ENCODE assay signal across 14 mouse cellular contexts in genomic region chr14:103162923-103163322, GRCm38 (mm10).
DNase-seq lines count a peak whose midpoint lies in the region; ATAC-seq and TF ChIP-seq lines count a peak whose summit lies in the region.
"Had no signal": no experiment of that assay in that cellular context is flagged by ENCODE, and none has a peak within 500 bp of the region (broad histone marks: within the 10 kb centered on the region; RNA-seq: fewer than 3 reads in every experiment).

No protein-coding gene starts in this region.

- no peak overlapping the region for H3K4me2 ChIP-seq in forebrain, postnatal 0 days (ENCODE audit: low read depth)
- H3K4me2 ChIP-seq in forebrain, embryonic 13.5 days: no peak overlapping the region
- H3K4me2 ChIP-seq: embryonic facial prominence, embryonic 13.5 days; heart, embryonic 12.5 days; kidney, embryonic 15.5 days; midbrain, embryonic 13.5 days had no signal

- no peak overlapping the region for H3K4me3 ChIP-seq in forebrain, postnatal 0 days (ENCODE audit: low read depth, low read length)
- H3K4me3 ChIP-seq in forebrain, embryonic 13.5 days: no peak overlapping the region
- no peak overlapping the region for H3K4me3 ChIP-seq in limb, embryonic 10.5 days
- H3K4me3 ChIP-seq: embryonic facial prominence, embryonic 13.5 days; heart, embryonic 12.5 days; kidney, embryonic 15.5 days; midbrain, embryonic 13.5 days had no signal

- DNase-seq in forebrain, postnatal 0 days: peak; percentile 17
- peak; percentile 71 for DNase-seq in right cerebral cortex, adult 18-20 months
- no peak for DNase-seq in right cerebral cortex, postnatal 14 days
- no peak for DNase-seq in yolk sac, embryonic 10.5 days (ENCODE audit: low spot score)
- no peak for DNase-seq in limb, embryonic 10.5 days (ENCODE audit: low spot score)
- DNase-seq: B cell, adult 2 months; liver, postnatal 0 days; thymus, postnatal 25 days had no signal

- H3K27me3 ChIP-seq in forebrain, postnatal 0 days (ENCODE audit: insufficient read depth, low read length): no peaks in the 10 kb centered on the region
- no peaks in the 10 kb centered on the region for H3K27me3 ChIP-seq in forebrain, embryonic 13.5 days
- no peaks in the 10 kb centered on the region for H3K27me3 ChIP-seq in limb, embryonic 10.5 days (ENCODE audit: low read depth, poor library complexity, severe bottlenecking)
- H3K27me3 ChIP-seq: embryonic facial prominence, embryonic 13.5 days; heart, embryonic 12.5 days; kidney, embryonic 15.5 days; midbrain, embryonic 13.5 days had no signal

- TF ChIP-seq CTCF in forebrain, postnatal 0 days (IDR thresholded peaks at IDR 0.05; ENCODE audit: low read depth): no peak

- H3K9me3 ChIP-seq in forebrain, postnatal 0 days (ENCODE audit: low read length): no peaks in the 10 kb centered on the region
- no peaks in the 10 kb centered on the region for H3K9me3 ChIP-seq in forebrain, embryonic 13.5 days (replicated peaks)
- H3K9me3 ChIP-seq in limb, embryonic 10.5 days (replicated peaks): no peaks in the 10 kb centered on the region
- H3K9me3 ChIP-seq: embryonic facial prominence, embryonic 13.5 days; heart, embryonic 12.5 days; kidney, embryonic 15.5 days; midbrain, embryonic 13.5 days had no signal

- ATAC-seq in forebrain, postnatal 0 days: peak; percentile 82
- ATAC-seq in forebrain, embryonic 13.5 days: no peak
- ATAC-seq in megakaryocyte progenitor cell, adult 5-6 weeks (replicated peaks; ENCODE audit: poor library complexity): 0 out of 2 replicates have a peak, but pooled peaks have one; percentile 34
- ATAC-seq: liver, postnatal 0 days; midbrain, embryonic 13.5 days had no signal

- no peaks in the 10 kb centered on the region for H3K4me1 ChIP-seq in forebrain, postnatal 0 days (ENCODE audit: insufficient read depth)
- no peaks in the 10 kb centered on the region for H3K4me1 ChIP-seq in forebrain, embryonic 13.5 days
- H3K4me1 ChIP-seq in limb, embryonic 10.5 days: no peaks in the 10 kb centered on the region
- H3K4me1 ChIP-seq: embryonic facial prominence, embryonic 13.5 days; kidney, embryonic 15.5 days; midbrain, embryonic 13.5 days had no signal

- no peak overlapping the region for H3K9ac ChIP-seq in forebrain, postnatal 0 days
- no peak overlapping the region for H3K9ac ChIP-seq in forebrain, embryonic 13.5 days
- H3K9ac ChIP-seq: embryonic facial prominence, embryonic 13.5 days; heart, embryonic 12.5 days; kidney, embryonic 15.5 days; liver, postnatal 0 days; midbrain, embryonic 13.5 days had no signal

- H3K27ac ChIP-seq in forebrain, postnatal 0 days (ENCODE audit: low read depth, low read length): no peak overlapping the region
- H3K27ac ChIP-seq in forebrain, embryonic 13.5 days: no peak overlapping the region
- H3K27ac ChIP-seq in limb, embryonic 10.5 days: no peak overlapping the region
- H3K27ac ChIP-seq: embryonic facial prominence, embryonic 13.5 days; kidney, embryonic 15.5 days; midbrain, embryonic 13.5 days had no signal

- peaks cover 22% of the 10 kb centered on the region for H3K36me3 ChIP-seq in forebrain, postnatal 0 days (ENCODE audit: insufficient read depth)
- peaks cover 27% of the 10 kb centered on the region for H3K36me3 ChIP-seq in forebrain, embryonic 13.5 days (ENCODE audit: poor library complexity, severe bottlenecking)
- H3K36me3 ChIP-seq in limb, embryonic 10.5 days: peaks cover 16% of the 10 kb centered on the region; the same call in 1 of the 2 replicates

- 60% methylated on average over 5 of the region's 5 CpGs for WGBS in forebrain, postnatal 0 days
- WGBS in forebrain, embryonic 13.5 days: 69% methylated on average over 5 of the region's 5 CpGs
- WGBS in limb, embryonic 10.5 days: 72% methylated on average over 5 of the region's 5 CpGs

Comparison
In these comparisons a context has a peak if more than half of its experiments do, and no peak if none do; other contexts are left out.
1. DNase-seq: peak in forebrain, postnatal 0 days (single experiment) and right cerebral cortex, adult 18-20 months (single experiment); none in right cerebral cortex, postnatal 14 days (single experiment), yolk sac, embryonic 10.5 days (single experiment) and limb, embryonic 10.5 days (single experiment).